Mouse (Mus musculus) limb, embryonic 13.5 days (tissue): ENCODE measurements at regions not wholly inside any gene's neighbourhood (a gene's known extent, or its start where the extent isn't known, plus 50 kb on each side); places are given as distances from the start of the nearest gene placed in this dataset.
A peak's percentile ranks its signal among the peaks of the same experiment; 100 is the strongest.

Source experiments
- ATAC-seq: fragments of 200-750 bp; cut with Nextera tagmentation; 2 replicates; pipeline ENCODE4 v1.8.0; 2017; ENCODE audit warnings: low read depth, moderate number of reproducible peaks, moderate TSS enrichment; ENCODE audit not compliant: low FRiP score
- H3K27ac ChIP-seq: fragments of 300-500 bp; sonication (generic); 2 replicates; pipeline ENCODE4 v1.5.1; 2015; ENCODE audit warnings: inconsistent platforms, mild to moderate bottlenecking, moderate library complexity
- H3K27me3 ChIP-seq: fragments of 300-500 bp; sonication (generic); 2 replicates; pipeline ENCODE4 v1.6.1; 2015; ENCODE audit warnings: mild to moderate bottlenecking, inconsistent platforms
- H3K36me3 ChIP-seq: fragments of 300-500 bp; sonication (generic); 2 replicates; pipeline ENCODE4 v1.6.1; 2015; ENCODE audit warnings: inconsistent platforms, mild to moderate bottlenecking, moderate library complexity
- H3K4me1 ChIP-seq: fragments of 300-500 bp; sonication (generic); 2 replicates; pipeline ENCODE4 v1.6.1; 2015; ENCODE audit warnings: inconsistent platforms
- H3K4me2 ChIP-seq: fragments of 300-500 bp; sonication (generic); replicated peaks from 2 replicates; pipeline ENCODE4 v1.6.1; 2015; ENCODE audit warnings: inconsistent platforms, mild to moderate bottlenecking, moderate library complexity
- H3K4me3 ChIP-seq: fragments of 300-500 bp; sonication (generic); 2 replicates; pipeline ENCODE4 v1.5.1; 2015; ENCODE audit warnings: moderate library complexity, mild to moderate bottlenecking, inconsistent platforms
- H3K9ac ChIP-seq: fragments of 300-500 bp; sonication (generic); 2 replicates; pipeline ENCODE4 v1.6.1; 2015; ENCODE audit warnings: mild to moderate bottlenecking, inconsistent platforms
- H3K9me3 ChIP-seq: fragments of 300-500 bp; sonication (generic); 2 replicates; pipeline ENCODE4 v1.6.1; 2016; ENCODE audit warnings: inconsistent platforms
- WGBS: fragments of 180-500 bp; shearing (Covaris S2); methylation state at CpG from one replicate; pipeline ENCODE4 v1.1.7; 2015; 5-methylcytosine and 5-hydroxymethylcytosine counted together

GRCm38 (mm10) chr6:117606211-117606610 is 234.8 kb upstream of the Zfp637 start:
- Histone ChIP-seq H3K27ac (no peak overlapping the region), H3K9me3 (no peaks in the 10 kb centered on the region), H3K36me3 (no peaks in the 10 kb centered on the region), H3K9ac (no peak overlapping the region), H3K4me3 (no peak overlapping the region), H3K4me1 (peaks cover 17% of the 10 kb centered on the region), H3K4me2 (no peak overlapping the region), H3K27me3 (no peaks in the 10 kb centered on the region)
- ATAC-seq, result no peak
- WGBS, result 90% methylated on average over 6 of the region's 6 CpGs

- no peaks in the 10 kb centered on the region for H3K27me3 ChIP-seq
- H3K27ac ChIP-seq, result no peak overlapping the region
- H3K9ac ChIP-seq, result no peak overlapping the region
- no peaks in the 10 kb centered on the region for H3K36me3 ChIP-seq
- no peak overlapping the region for H3K4me3 ChIP-seq
- 75% methylated on average over 5 of the region's 5 CpGs for WGBS
- H3K4me2 ChIP-seq, result no peak overlapping the region
- H3K4me1 ChIP-seq, result peaks cover 17% of the 10 kb centered on the region
- no peaks in the 10 kb centered on the region for H3K9me3 ChIP-seq
- ATAC-seq, result no peak
Measured at GRCm38 (mm10) chr6:117607023-117607422, 234.0 kb upstream of the Zfp637 start.

DNA sequence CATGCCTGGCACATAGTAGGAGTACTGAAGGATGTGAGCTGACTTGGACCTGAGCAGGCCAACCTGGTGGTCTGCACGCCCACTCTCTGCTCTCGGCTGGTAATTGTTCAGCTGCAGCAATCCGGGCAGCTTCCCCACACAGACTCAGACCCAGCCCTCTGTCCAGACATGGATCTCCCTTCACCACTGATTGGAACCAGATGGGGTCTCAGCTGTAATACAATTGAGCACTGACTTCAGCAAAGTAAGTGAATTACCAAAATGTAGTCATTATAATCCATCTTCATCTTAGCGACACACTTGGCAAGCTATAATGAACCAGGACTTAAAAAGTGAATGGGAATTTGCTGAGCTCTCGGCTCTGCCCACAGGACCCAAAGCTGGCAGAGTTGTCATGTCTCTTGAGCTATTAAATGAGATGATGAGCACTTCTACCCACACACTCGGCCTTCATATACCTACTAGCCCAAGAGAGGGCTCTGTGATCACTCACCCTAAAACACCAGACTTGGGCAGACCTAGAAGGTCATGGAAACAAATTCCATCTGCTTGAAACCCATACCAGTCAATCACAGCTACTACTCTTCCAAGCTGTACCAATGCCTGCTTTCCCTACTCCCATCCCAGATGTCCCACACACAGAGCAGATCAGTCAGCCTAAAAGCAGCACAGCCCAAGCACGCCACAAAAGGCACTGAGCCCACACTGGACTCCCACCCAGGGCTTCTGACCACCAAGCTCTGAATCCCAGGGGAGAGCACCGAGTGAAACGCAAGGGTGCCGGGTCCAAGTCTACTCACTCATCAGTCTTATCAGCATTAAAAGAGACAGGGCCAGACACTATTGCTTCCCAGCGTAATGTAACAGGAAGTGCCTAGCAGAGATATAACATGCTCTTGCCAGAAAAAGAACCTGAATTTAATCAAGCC is 231.2 kb upstream of the Zfp637 start:
- Histone ChIP-seq H3K9me3 (no peaks in the 10 kb centered on the region), H3K27me3 (no peaks in the 10 kb centered on the region), H3K4me1 (peaks cover 35% of the 10 kb centered on the region), H3K4me3 (no peak overlapping the region), H3K36me3 (no peaks in the 10 kb centered on the region), H3K9ac (no peak overlapping the region), H3K4me2 (no peak overlapping the region), H3K27ac (peak overlapping the region; percentile 59; the same call in 1 of the 2 replicates)
- peak; percentile 85 for ATAC-seq
- 44% methylated on average over 11 of the region's 11 CpGs for WGBS

- Histone ChIP-seq H3K36me3 (no peaks in the 10 kb centered on the region), H3K4me2 (no peak overlapping the region), H3K9ac (no peak overlapping the region), H3K27ac (no peak overlapping the region), H3K4me3 (no peak overlapping the region), H3K4me1 (peaks cover 35% of the 10 kb centered on the region), H3K9me3 (no peaks in the 10 kb centered on the region), H3K27me3 (no peaks in the 10 kb centered on the region)
- 81% methylated on average over 10 of the region's 10 CpGs for WGBS
- ATAC-seq, result no peak
Measured at GRCm38 (mm10) chr6:117611281-117611680, 229.7 kb upstream of the Zfp637 start.

- Histone ChIP-seq H3K9ac (no peak overlapping the region), H3K27me3 (no peaks in the 10 kb centered on the region), H3K4me3 (no peak overlapping the region), H3K9me3 (no peaks in the 10 kb centered on the region), H3K4me2 (no peak overlapping the region), H3K4me1 (peaks cover 35% of the 10 kb centered on the region), H3K27ac (no peak overlapping the region), H3K36me3 (no peaks in the 10 kb centered on the region)
- WGBS, result 89% methylated on average over 8 of the region's 8 CpGs
- ATAC-seq, result no peak
Measured at GRCm38 (mm10) chr6:117611965-117612364, 229.0 kb upstream of the Zfp637 start.

- no peak for ATAC-seq
- 70% methylated on average over 8 of the region's 8 CpGs for WGBS
- Histone ChIP-seq H3K36me3 (no peaks in the 10 kb centered on the region), H3K4me3 (no peak overlapping the region), H3K9ac (no peak overlapping the region), H3K27ac (no peak overlapping the region), H3K27me3 (no peaks in the 10 kb centered on the region), H3K4me2 (no peak overlapping the region), H3K9me3 (no peaks in the 10 kb centered on the region), H3K4me1 (peaks cover 35% of the 10 kb centered on the region)
Measured at GRCm38 (mm10) chr6:117612421-117612820, 228.6 kb upstream of the Zfp637 start.

- Histone ChIP-seq H3K4me1 (peaks cover 35% of the 10 kb centered on the region), H3K27ac (no peak overlapping the region), H3K4me3 (no peak overlapping the region), H3K9me3 (no peaks in the 10 kb centered on the region), H3K36me3 (no peaks in the 10 kb centered on the region), H3K9ac (no peak overlapping the region), H3K27me3 (no peaks in the 10 kb centered on the region), H3K4me2 (no peak overlapping the region)
- ATAC-seq, result no peak; the same call in 1 of the 2 replicates
- 26% methylated on average over 11 of the region's 11 CpGs for WGBS
Measured at GRCm38 (mm10) chr6:117613656-117614350, 227.2 kb upstream of the Zfp637 start.

DNA sequence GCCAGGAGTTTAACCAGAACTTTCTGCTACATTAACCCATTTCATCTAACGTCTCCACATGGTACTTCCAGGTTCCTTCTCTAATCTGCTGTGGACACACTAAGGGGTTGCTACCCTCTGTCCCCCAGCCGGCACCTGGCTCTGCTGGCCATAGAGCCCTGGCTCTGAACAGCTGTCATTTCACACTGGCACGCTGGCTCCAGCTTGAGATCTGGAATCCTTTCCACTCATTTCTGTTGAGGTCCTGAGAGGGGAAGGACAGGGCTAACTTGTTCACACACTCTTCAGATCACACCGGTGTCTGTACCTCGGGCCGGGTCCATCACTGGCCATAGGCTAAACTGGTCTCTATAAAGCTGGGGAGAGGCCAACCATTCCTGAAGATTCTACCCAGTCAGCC is 226.6 kb upstream of the Zfp637 start:
- ATAC-seq, result no peak
- 67% methylated on average over 6 of the region's 6 CpGs for WGBS
- H3K9ac ChIP-seq, result no peak overlapping the region
- no peak overlapping the region for H3K27ac ChIP-seq
- no peak overlapping the region for H3K4me3 ChIP-seq
- H3K9me3 ChIP-seq, result no peaks in the 10 kb centered on the region
- H3K4me2 ChIP-seq, result no peak overlapping the region
- H3K27me3 ChIP-seq, result no peaks in the 10 kb centered on the region
- no peaks in the 10 kb centered on the region for H3K36me3 ChIP-seq
- peaks cover 30% of the 10 kb centered on the region for H3K4me1 ChIP-seq

GRCm38 (mm10) chr6:117617168-117617567 is 223.8 kb upstream of the Zfp637 start:
- Histone ChIP-seq H3K27me3 (no peaks in the 10 kb centered on the region), H3K9ac (no peak overlapping the region), H3K4me3 (no peak overlapping the region), H3K4me1 (peaks cover 18% of the 10 kb centered on the region), H3K27ac (no peak overlapping the region), H3K4me2 (no peak overlapping the region), H3K9me3 (no peaks in the 10 kb centered on the region), H3K36me3 (no peaks in the 10 kb centered on the region)
- ATAC-seq, result no peak
- 84% methylated on average over 6 of the region's 6 CpGs for WGBS

GRCm38 (mm10) chr6:117617951-117618350 is 223.0 kb upstream of the Zfp637 start:
- Histone ChIP-seq H3K9ac (no peak overlapping the region), H3K4me3 (no peak overlapping the region)

DNA sequence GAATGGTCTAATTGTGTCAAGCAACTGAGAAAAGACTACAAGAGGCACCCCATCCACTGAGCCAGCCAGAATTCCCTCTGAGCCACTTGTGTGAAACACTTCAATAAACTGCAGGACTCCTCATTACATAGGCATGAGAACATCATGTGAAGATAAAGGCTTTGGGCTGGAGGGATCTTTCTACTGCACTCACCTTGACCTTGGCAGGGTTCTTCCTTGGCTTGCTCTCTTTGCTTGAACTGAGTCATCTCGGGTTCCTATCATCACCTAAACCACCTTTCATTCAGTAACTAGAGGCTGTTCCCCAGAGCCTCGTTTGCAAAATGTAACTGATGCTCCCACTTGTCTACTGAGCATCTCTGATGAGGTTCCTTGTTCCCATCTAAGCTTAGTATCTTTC is 221.4 kb upstream of the Zfp637 start:
- H3K27ac ChIP-seq, result no peak overlapping the region
- WGBS, result 72% methylated on average over 2 of the region's 2 CpGs

More at GRCm38 (mm10) chr6:117617951-117618350, 223.0 kb upstream of the Zfp637 start:
- peaks cover 16% of the 10 kb centered on the region for H3K4me1 ChIP-seq
- H3K9me3 ChIP-seq, result no peaks in the 10 kb centered on the region
- no peaks in the 10 kb centered on the region for H3K36me3 ChIP-seq
- H3K4me2 ChIP-seq, result no peak overlapping the region
- H3K27ac ChIP-seq, result no peak overlapping the region
- no peaks in the 10 kb centered on the region for H3K27me3 ChIP-seq
- no peak for ATAC-seq
- WGBS, result 51% methylated on average over 4 of the region's 4 CpGs

DNA sequence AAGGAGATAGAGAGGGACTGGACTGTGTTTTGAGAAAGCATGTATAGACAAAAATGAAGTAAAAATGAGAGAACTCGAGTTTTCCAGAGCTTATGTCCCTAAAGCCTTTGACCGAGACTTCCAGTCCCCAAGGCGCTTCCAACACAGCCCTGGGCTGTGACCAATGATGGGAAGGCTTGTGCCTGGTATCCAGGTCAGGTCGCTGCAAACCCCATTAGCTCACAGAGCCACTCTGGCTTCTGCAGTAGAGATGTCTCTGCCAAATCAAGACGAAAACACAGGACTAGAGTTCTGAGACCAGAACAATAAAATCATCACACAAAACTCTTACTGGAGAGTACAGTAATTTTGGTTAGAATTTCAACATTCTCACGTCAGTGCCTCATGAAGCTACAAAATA is 218.5 kb upstream of the Zfp637 start:
- Histone ChIP-seq H3K4me1 (no peaks in the 10 kb centered on the region), H3K27me3 (no peaks in the 10 kb centered on the region), H3K9me3 (no peaks in the 10 kb centered on the region), H3K9ac (no peak overlapping the region), H3K4me2 (no peak overlapping the region), H3K36me3 (no peaks in the 10 kb centered on the region), H3K27ac (no peak overlapping the region), H3K4me3 (no peak overlapping the region)
- 75% methylated on average over 6 of the region's 6 CpGs for WGBS
- ATAC-seq, result no peak

More for the DNA sequence above, 221.4 kb upstream of the Zfp637 start:
- H3K4me2 ChIP-seq, result no peak overlapping the region
- H3K27me3 ChIP-seq, result no peaks in the 10 kb centered on the region
- H3K4me3 ChIP-seq, result no peak overlapping the region
- no peak overlapping the region for H3K9ac ChIP-seq
- peaks cover under 1% of the 10 kb centered on the region; the same call in 1 of the 2 replicates for H3K4me1 ChIP-seq
- ATAC-seq, result no peak
- no peaks in the 10 kb centered on the region for H3K36me3 ChIP-seq
- no peaks in the 10 kb centered on the region for H3K9me3 ChIP-seq
